Mouse (Mus musculus) testis, adult 2 months (tissue): ENCODE measurements at regions not wholly inside any gene's neighbourhood (a gene's known extent, or its start where the extent isn't known, plus 50 kb on each side); places are given as distances from the start of the nearest gene placed in this dataset.

Experiments used
- H3K27ac ChIP-seq: fragments of 200-500 bp; 2 replicates; pipeline ENCODE4 v1.5.1; 2012; ENCODE audit warnings: low read depth, low read length; ENCODE audit not compliant: control insufficient read depth, insufficient read depth
- H3K27me3 ChIP-seq: fragments of 200-500 bp; 2 replicates; pipeline ENCODE4 v1.6.1; 2012; ENCODE audit warnings: mild to moderate bottlenecking, low read length, moderate library complexity; ENCODE audit not compliant: control insufficient read depth, insufficient read depth
- H3K36me3 ChIP-seq: fragments of 200-500 bp; 2 replicates; pipeline ENCODE4 v1.6.1; 2012; ENCODE audit warnings: mild to moderate bottlenecking, low read length; ENCODE audit not compliant: control insufficient read depth, insufficient read depth
- H3K4me1 ChIP-seq: fragments of 200-500 bp; 2 replicates; pipeline ENCODE4 v1.6.1; 2012; ENCODE audit warnings: low read length; ENCODE audit not compliant: control insufficient read depth, insufficient read depth
- H3K4me3 ChIP-seq: fragments of 200-500 bp; 2 replicates; pipeline ENCODE4 v1.5.1; 2012; ENCODE audit warnings: low read depth, mild to moderate bottlenecking, low read length, moderate library complexity, mixed read lengths; ENCODE audit not compliant: control insufficient read depth
- CTCF ChIP-seq: fragments of 200-500 bp; IDR thresholded peaks from 2 replicates; pipeline ENCODE4 v1.5.1; 2012; ENCODE audit warnings: low read depth, mild to moderate bottlenecking, inconsistent platforms, low read length, moderate library complexity; ENCODE audit not compliant: control insufficient read depth, insufficient read depth, insufficient replicate concordance
- POLR2A ChIP-seq: fragments of 200-500 bp; IDR thresholded peaks from 2 replicates; pipeline ENCODE4 v1.6.1; 2012; ENCODE audit warnings: low read depth, mild to moderate bottlenecking, inconsistent platforms, low read length, moderate library complexity; ENCODE audit not compliant: control insufficient read depth

GRCm38 (mm10) chr4:45713046-45713706, 85.6 kb upstream of the Aldh1b1 start:
- Histone ChIP-seq H3K4me1 (peaks cover 5% of the 10 kb centered on the region), H3K4me3 (no peak overlapping the region), H3K36me3 (no peaks in the 10 kb centered on the region), H3K27me3 (no peaks in the 10 kb centered on the region), H3K27ac (no peak overlapping the region)
- TF ChIP-seq CTCF: no peak

- Histone ChIP-seq H3K4me3 (no peak overlapping the region), H3K27me3 (no peaks in the 10 kb centered on the region), H3K27ac (no peak overlapping the region), H3K4me1 (no peaks in the 10 kb centered on the region), H3K36me3 (no peaks in the 10 kb centered on the region)
- TF ChIP-seq CTCF: no peak
- TF ChIP-seq POLR2A: no peak
Measured at GRCm38 (mm10) chr4:45703997-45704396, 94.8 kb upstream of the Aldh1b1 start.

- Histone ChIP-seq H3K4me3 (no peak overlapping the region), H3K27me3 (no peaks in the 10 kb centered on the region), H3K27ac (no peak overlapping the region), H3K4me1 (no peaks in the 10 kb centered on the region), H3K36me3 (no peaks in the 10 kb centered on the region)
- TF ChIP-seq CTCF: no peak
- TF ChIP-seq POLR2A: no peak
Measured at GRCm38 (mm10) chr4:45699601-45700000, 99.2 kb upstream of the Aldh1b1 start.

GRCm38 (mm10) chr4:45695239-45695638, 103.6 kb upstream of the Aldh1b1 start:
- no peak overlapping the region for H3K27ac ChIP-seq
- H3K4me1 ChIP-seq: no peaks in the 10 kb centered on the region
- no peaks in the 10 kb centered on the region for H3K36me3 ChIP-seq
- no peak for TF ChIP-seq CTCF
- TF ChIP-seq POLR2A: no peak
- H3K27me3 ChIP-seq: no peaks in the 10 kb centered on the region
- no peak overlapping the region for H3K4me3 ChIP-seq

GRCm38 (mm10) chr4:45689991-45690916, 108.6 kb upstream of the Aldh1b1 start:
- Histone ChIP-seq H3K27me3 (no peaks in the 10 kb centered on the region), H3K27ac (no peak overlapping the region), H3K4me1 (no peaks in the 10 kb centered on the region), H3K4me3 (no peak overlapping the region), H3K36me3 (no peaks in the 10 kb centered on the region)
- TF ChIP-seq POLR2A (no peak), CTCF (no peak)

GRCm38 (mm10) chr4:45689572-45689971, 109.2 kb upstream of the Aldh1b1 start:
- no peaks in the 10 kb centered on the region for H3K4me1 ChIP-seq
- no peaks in the 10 kb centered on the region for H3K27me3 ChIP-seq
- TF ChIP-seq POLR2A (no peak), CTCF (no peak)
- no peak overlapping the region for H3K27ac ChIP-seq
- no peaks in the 10 kb centered on the region for H3K36me3 ChIP-seq
- H3K4me3 ChIP-seq: no peak overlapping the region

GRCm38 (mm10) chr4:45688233-45688632, 110.6 kb upstream of the Aldh1b1 start:
- Histone ChIP-seq H3K36me3 (no peaks in the 10 kb centered on the region), H3K27ac (no peak overlapping the region), H3K4me1 (no peaks in the 10 kb centered on the region), H3K4me3 (no peak overlapping the region), H3K27me3 (no peaks in the 10 kb centered on the region)
- TF ChIP-seq POLR2A (no peak), CTCF (no peak)
